ENCODE assay signal across 16 mouse cellular contexts in the genomic region with DNA sequence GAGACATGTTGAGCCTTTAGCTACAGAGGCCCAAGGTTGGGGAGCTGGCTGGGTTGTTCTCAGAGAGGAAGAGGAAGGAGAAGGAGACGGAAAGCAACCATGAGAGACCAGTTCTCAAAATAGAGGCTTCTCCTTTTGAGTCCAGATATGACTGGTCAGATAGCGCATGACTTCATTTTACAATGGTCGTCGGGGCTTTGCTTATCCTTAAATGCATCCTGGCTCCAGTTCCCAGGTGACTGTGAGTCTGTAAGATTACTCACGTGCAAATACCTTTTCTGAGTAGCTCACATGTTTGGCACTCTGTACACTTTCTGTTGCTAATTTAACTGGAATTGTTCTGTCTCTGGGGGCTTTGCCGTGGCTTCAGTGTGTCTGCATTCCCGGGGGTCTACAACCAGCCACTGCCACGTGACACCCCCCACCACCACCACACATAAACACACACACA.
DNase-seq lines count a peak whose midpoint lies in the region; ATAC-seq and TF ChIP-seq lines count a peak whose summit lies in the region.
"Had no signal": no experiment of that assay in that cellular context is flagged by ENCODE, and none has a peak within 500 bp of the region (broad histone marks: within the 10 kb centered on the region; RNA-seq: fewer than 3 reads in every experiment).

No protein-coding gene starts in this region.

- no peak for TF ChIP-seq EP300 in liver, embryonic 14.5 days (IDR thresholded peaks at IDR 0.05; ENCODE audit: low read depth)

- H3K4me1 ChIP-seq in heart, embryonic 16.5 days (ENCODE audit: control insufficient read depth, insufficient read depth, low read length), result peaks cover 16% of the 10 kb centered on the region
- peaks cover 3% of the 10 kb centered on the region for H3K4me1 ChIP-seq in bone marrow, adult 2 months (ENCODE audit: control insufficient read depth, insufficient read depth, low read length)
- H3K4me1 ChIP-seq in liver, embryonic 14.5 days (replicated peaks; ENCODE audit: control insufficient read depth in 2 of 2, insufficient read depth in 2 of 2, low read length in 1 of 2), result peaks cover 23 to 37% of the 10 kb centered on the region in 2 experiments
- peaks cover 2% of the 10 kb centered on the region for H3K4me1 ChIP-seq in small intestine, adult 2 months (ENCODE audit: control insufficient read depth, insufficient read depth, insufficient read length, low read length)
- H3K4me1 ChIP-seq in cerebellum, adult 2 months (ENCODE audit: control insufficient read depth, insufficient read depth, low read length), result no peaks in the 10 kb centered on the region
- H3K4me1 ChIP-seq: embryonic facial prominence, embryonic 15.5 days; hindbrain, embryonic 13.5 days; midbrain, embryonic 13.5 days had no signal

- WGBS in heart, embryonic 16.5 days, result 43% methylated on average over 8 of the region's 8 CpGs
- 42% methylated on average over 8 of the region's 8 CpGs for WGBS in bone marrow, adult 2 months
- 57% methylated on average over 8 of the region's 8 CpGs for WGBS in liver, embryonic 14.5 days (ENCODE audit: insufficient replicate concordance)
- WGBS in small intestine, adult 2 months, result 78% methylated on average over 8 of the region's 8 CpGs
- 73% methylated on average over 8 of the region's 8 CpGs for WGBS in cerebellum, adult 2 months

- no peak overlapping the region for H3K4me3 ChIP-seq in heart, embryonic 16.5 days (ENCODE audit: low read length)
- H3K4me3 ChIP-seq in bone marrow, adult 2 months (replicated peaks; ENCODE audit: control insufficient read depth, low read depth, low read length), result no peak overlapping the region
- no peak overlapping the region for H3K4me3 ChIP-seq in liver, embryonic 14.5 days (ENCODE audit: insufficient read depth in 1 of 2, low read depth in 2 of 2, low read length in 2 of 2)
- H3K4me3 ChIP-seq in small intestine, adult 2 months (ENCODE audit: low read depth, low read length), result no peak overlapping the region
- no peak overlapping the region for H3K4me3 ChIP-seq in cerebellum, adult 2 months (replicated peaks; ENCODE audit: insufficient read depth, low read depth, low read length)
- H3K4me3 ChIP-seq: embryonic facial prominence, embryonic 15.5 days; hindbrain, embryonic 13.5 days; midbrain, embryonic 13.5 days had no signal

- H3K9ac ChIP-seq in heart, embryonic 16.5 days (ENCODE audit: low read length), result no peak overlapping the region
- peak overlapping the region; percentile 19 for H3K9ac ChIP-seq in liver, embryonic 14.5 days (replicated peaks)
- H3K9ac ChIP-seq: embryonic facial prominence, embryonic 15.5 days; hindbrain, embryonic 13.5 days; midbrain, embryonic 13.5 days had no signal

- TF ChIP-seq POLR2A in bone marrow, adult 2 months (IDR thresholded peaks at IDR 0.05; ENCODE audit: borderline replicate concordance, control insufficient read depth, low read depth, low read length), result no peak
- TF ChIP-seq POLR2A in small intestine, adult 2 months (IDR thresholded peaks at IDR 0.05; ENCODE audit: low read depth, low read length), result no peak
- no peak for TF ChIP-seq POLR2A in cerebellum, adult 2 months (IDR thresholded peaks at IDR 0.05; ENCODE audit: borderline replicate concordance, insufficient read depth, low read length)

- no peak for TF ChIP-seq CTCF in bone marrow, adult 2 months (IDR thresholded peaks at IDR 0.05; ENCODE audit: control insufficient read depth, insufficient read depth, low read length)
- TF ChIP-seq CTCF in liver, embryonic 14.5 days (IDR thresholded peaks at IDR 0.05; ENCODE audit: low read depth), result no peak
- no peak for TF ChIP-seq CTCF in small intestine, adult 2 months (IDR thresholded peaks at IDR 0.05; ENCODE audit: extremely low read depth, insufficient read length, insufficient replicate concordance, low read depth, low read length)
- TF ChIP-seq CTCF in cerebellum, adult 2 months (IDR thresholded peaks at IDR 0.05; ENCODE audit: borderline replicate concordance, insufficient read depth, low read depth, low read length), result no peak

- peak overlapping the region; percentile 6 for H3K27ac ChIP-seq in heart, embryonic 16.5 days (ENCODE audit: low read length)
- H3K27ac ChIP-seq in bone marrow, adult 2 months (ENCODE audit: control insufficient read depth, insufficient read depth, low read depth, low read length, poor library complexity), result peak overlapping the region; percentile 80
- H3K27ac ChIP-seq in liver, embryonic 14.5 days, result peak overlapping the region; percentile 45
- peak overlapping the region; percentile 14 for H3K27ac ChIP-seq in small intestine, adult 2 months (ENCODE audit: insufficient read depth, low read depth, low read length)
- no peak overlapping the region for H3K27ac ChIP-seq in cerebellum, adult 2 months (ENCODE audit: insufficient read depth, low read length)
- H3K27ac ChIP-seq: embryonic facial prominence, embryonic 15.5 days; hindbrain, embryonic 13.5 days; kidney, postnatal 0 days; midbrain, embryonic 13.5 days had no signal

- H3K27me3 ChIP-seq in heart, embryonic 16.5 days (ENCODE audit: control insufficient read depth, insufficient read depth, low read length), result no peaks in the 10 kb centered on the region
- H3K27me3 ChIP-seq in liver, embryonic 14.5 days (ENCODE audit: control insufficient read depth, insufficient read depth, low read length), result no peaks in the 10 kb centered on the region
- H3K27me3 ChIP-seq in small intestine, adult 2 months (ENCODE audit: control insufficient read depth, insufficient read depth, low read length), result no peaks in the 10 kb centered on the region
- H3K27me3 ChIP-seq in cerebellum, adult 2 months (ENCODE audit: control insufficient read depth, insufficient read depth, low read length), result no peaks in the 10 kb centered on the region
- H3K27me3 ChIP-seq: embryonic facial prominence, embryonic 15.5 days; hindbrain, embryonic 13.5 days; midbrain, embryonic 13.5 days had no signal

- DNase-seq in heart, adult 11 months, result no peak
- DNase-seq in liver, embryonic 14.5 days (ENCODE audit: low read depth in 3 of 3, low spot score in 3 of 3), result no peak
- no peak for DNase-seq in cerebellum, adult 2 months
- DNase-seq in ovary, postnatal 10 days (ENCODE audit: low spot score), result no peak
- DNase-seq: cerebellum, adult 11 months; lung, postnatal 14 days; right cerebral cortex, postnatal 25 days had no signal

- no peak overlapping the region for H3K4me2 ChIP-seq in heart, embryonic 16.5 days (ENCODE audit: low read depth, low read length)
- H3K4me2 ChIP-seq in liver, embryonic 14.5 days (ENCODE audit: low read depth), result peak overlapping the region; percentile 42; the same call in 1 of the 2 replicates
- H3K4me2 ChIP-seq: embryonic facial prominence, embryonic 15.5 days; hindbrain, embryonic 13.5 days; midbrain, embryonic 13.5 days had no signal

- ATAC-seq in heart, embryonic 16.5 days (replicated peaks; ENCODE audit: extremely low read depth, insufficient read depth, low FRiP score), result no peak
- ATAC-seq in liver, embryonic 14.5 days (ENCODE audit: insufficient read depth), result no peak
- ATAC-seq: activated CD4-positive, CD25-positive, alpha-beta regulatory T cell, adult 4 months; intestine, postnatal 0 days; midbrain, embryonic 13.5 days had no signal

- H3K9me3 ChIP-seq in heart, embryonic 16.5 days (replicated peaks; ENCODE audit: control insufficient read depth, low read length), result no peaks in the 10 kb centered on the region
- no peaks in the 10 kb centered on the region for H3K9me3 ChIP-seq in liver, embryonic 14.5 days (ENCODE audit: control insufficient read depth, low read length)
- H3K9me3 ChIP-seq: embryonic facial prominence, embryonic 15.5 days; hindbrain, embryonic 13.5 days; midbrain, embryonic 13.5 days had no signal

- H3K36me3 ChIP-seq in heart, embryonic 16.5 days (ENCODE audit: control insufficient read depth, insufficient read depth), result no peaks in the 10 kb centered on the region
- no peaks in the 10 kb centered on the region for H3K36me3 ChIP-seq in liver, embryonic 14.5 days (replicated peaks; ENCODE audit: control insufficient read depth, insufficient read depth, low read depth)
- H3K36me3 ChIP-seq in small intestine, adult 2 months (ENCODE audit: control insufficient read depth, insufficient read depth, low read length), result no peaks in the 10 kb centered on the region
- H3K36me3 ChIP-seq: embryonic facial prominence, embryonic 15.5 days; hindbrain, embryonic 13.5 days; midbrain, embryonic 13.5 days had no signal
